Mouse (Mus musculus): ENCODE data around the gene Trim44. TPM values are rescaled to one million over a fixed set of nuclear protein-coding genes. Genes with fewer than 3 reads are reported as not detected.

The Trim44 gene
- 100 to 1,000 TPM; 151 to 162 TPM for total RNA-seq (2021)
- long read RNA-seq, experiment 1, full-length matches to known transcripts = 6 of 107 reads
- long read RNA-seq, experiment 1, partial matches to known transcripts = 14 of 107 reads
- long read RNA-seq, experiment 1, other reads (novel, unspliced or antisense) = 87 of 107 reads
- long read RNA-seq, experiment 2, full-length matches to known transcripts = 7 of 120 reads
- long read RNA-seq, experiment 2, partial matches to known transcripts = 2 of 120 reads
- long read RNA-seq, experiment 2, other reads (novel, unspliced or antisense) = 111 of 120 reads

GRCm38 (mm10) chr2:102407363-102408184 lies at the start of gene Trim44:
Trim44 (minus strand) TSS chr2:102407828.
- no peak for DNase-seq (ENCODE audit: low spot score in 2 of 2)

- no peak for DNase-seq (ENCODE audit: low spot score in 2 of 2)
Measured at GRCm38 (mm10) chr2:102455126-102455525, 47.5 kb upstream of the Trim44 start.

GRCm38 (mm10) chr2:102453447-102453846 lies 45.8 kb upstream of the Trim44 start:
- DNase-seq (ENCODE audit: low spot score in 2 of 2) = peak in 1 of 2 experiments; percentile 54

GRCm38 (mm10) chr2:102451671-102452549 lies 44.3 kb upstream of the Trim44 start, which contains the start of gene Fjx1:
Fjx1 (minus strand) TSS chr2:102452499.
- peak in 1 of 2 experiments; percentile 70 for DNase-seq (ENCODE audit: low spot score in 2 of 2)

- DNase-seq (ENCODE audit: low spot score in 2 of 2) = peak; percentile 32 to 68
Measured at GRCm38 (mm10) chr2:102450761-102451670, 43.4 kb upstream of the Trim44 start.

- DNase-seq (ENCODE audit: low spot score in 2 of 2) = peak; percentile 52 to 59
Measured at GRCm38 (mm10) chr2:102450248-102450760, 42.7 kb upstream of the Trim44 start.

- DNase-seq (ENCODE audit: low spot score in 2 of 2) = peak in 1 of 2 experiments; percentile 21
Measured at GRCm38 (mm10) chr2:102449630-102450247, 42.1 kb upstream of the Trim44 start.

GRCm38 (mm10) chr2:102449056-102449455 lies 41.4 kb upstream of the Trim44 start:
- DNase-seq (ENCODE audit: low spot score in 2 of 2) = no peak

DNA sequence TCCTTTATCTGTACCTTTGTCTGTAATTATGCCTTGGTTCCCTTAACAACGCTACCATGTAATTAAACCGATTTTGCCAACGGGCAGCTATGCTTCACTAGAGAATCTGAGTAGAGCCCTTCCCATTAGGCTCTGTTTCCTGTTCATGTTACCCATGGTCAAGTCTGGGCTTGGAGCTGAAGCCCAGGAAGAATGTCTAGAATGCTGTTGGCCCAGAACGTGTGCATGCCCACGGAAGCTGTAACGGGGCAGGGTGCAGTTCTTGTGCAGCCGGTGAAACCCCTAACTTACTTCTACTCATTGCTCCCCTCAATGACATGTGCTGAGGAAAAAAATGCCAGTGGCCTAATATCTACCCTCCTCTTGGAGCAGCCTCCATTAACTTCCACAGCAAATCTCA lies 40.2 kb upstream of the Trim44 start:
- no peak for DNase-seq (ENCODE audit: low spot score in 2 of 2)

GRCm38 (mm10) chr2:102446851-102447250 lies 39.2 kb upstream of the Trim44 start:
- no peak for DNase-seq (ENCODE audit: low spot score in 2 of 2)

DNA sequence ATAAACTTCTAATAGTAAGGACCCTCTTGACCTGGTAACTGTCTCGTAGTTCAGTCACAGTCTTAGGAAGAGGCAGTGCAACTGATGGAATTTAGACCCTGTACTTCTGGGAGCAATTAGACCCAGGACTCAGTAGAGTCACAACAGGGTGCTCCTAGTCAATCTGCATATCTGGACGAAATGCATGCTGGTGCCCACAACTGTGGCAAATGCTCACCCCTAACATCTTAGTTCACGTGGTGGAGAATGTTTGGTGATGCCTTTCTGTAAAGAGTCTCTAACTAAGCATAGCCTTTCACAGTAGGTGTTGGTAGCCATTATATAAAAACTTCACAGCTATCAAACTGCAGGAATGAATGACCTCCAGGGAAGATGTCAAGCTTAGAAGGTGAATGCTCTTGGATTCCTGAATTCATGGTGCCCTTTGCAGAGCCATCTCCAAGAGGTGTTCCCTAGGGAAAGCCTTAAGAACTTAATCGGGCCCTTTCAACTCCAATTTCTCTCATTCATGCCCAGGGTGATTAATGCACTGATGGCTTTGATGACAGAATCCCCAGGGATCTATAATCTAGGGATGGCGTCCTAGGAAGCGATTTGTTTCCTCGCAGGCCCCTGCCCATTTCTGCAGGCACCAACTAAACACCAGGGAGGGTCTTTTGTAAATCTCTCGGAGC lies 29.9 kb upstream of the Trim44 start:
- DNase-seq (ENCODE audit: low spot score in 2 of 2) = no peak

DNA sequence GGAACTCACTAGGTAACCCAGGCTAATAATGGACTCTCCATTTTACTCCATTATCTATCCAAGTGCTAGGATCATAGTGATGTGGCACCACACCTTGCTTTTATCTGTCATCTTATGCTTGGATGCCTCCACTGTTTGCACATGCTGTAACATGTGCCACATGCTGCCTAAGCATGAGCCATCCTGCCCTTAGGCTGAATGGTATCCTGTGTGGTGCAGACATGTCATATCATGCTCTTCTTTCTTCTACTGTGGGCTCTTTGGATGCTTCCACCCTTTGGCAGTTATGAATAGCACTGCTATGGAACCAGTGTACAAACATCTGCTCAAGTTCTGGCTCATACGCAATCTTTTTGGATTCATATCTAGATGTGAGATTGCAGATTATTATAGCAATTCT lies 26.3 kb upstream of the Trim44 start:
- no peak for DNase-seq (ENCODE audit: low spot score in 2 of 2)

DNA sequence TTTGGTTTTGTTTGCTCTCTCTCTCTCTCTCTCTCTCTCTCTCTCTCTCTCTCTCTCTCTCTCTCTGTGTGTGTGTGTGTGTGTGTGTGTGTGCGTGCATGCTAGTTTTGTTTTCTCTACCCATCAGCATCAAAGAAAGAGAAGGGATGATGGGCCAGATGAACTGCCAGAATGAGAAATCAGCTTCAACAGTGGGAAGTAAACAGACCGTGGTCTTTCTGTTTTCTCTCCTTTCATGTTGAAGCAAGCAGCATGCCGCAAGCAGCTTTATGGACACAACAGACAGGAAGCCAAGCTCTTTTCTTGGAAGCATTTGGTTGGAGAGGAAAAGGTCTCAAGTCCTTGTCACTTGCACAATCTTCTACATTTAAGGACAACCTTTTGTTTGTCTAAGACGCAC lies 23.5 kb upstream of the Trim44 start:
- no peak for DNase-seq (ENCODE audit: low spot score in 2 of 2)

GRCm38 (mm10) chr2:102427974-102428373 lies 20.3 kb upstream of the Trim44 start:
- DNase-seq (ENCODE audit: low spot score in 2 of 2) = no peak

- no peak for DNase-seq (ENCODE audit: low spot score in 2 of 2)
Measured at GRCm38 (mm10) chr2:102426434-102426833, 18.8 kb upstream of the Trim44 start.

DNA sequence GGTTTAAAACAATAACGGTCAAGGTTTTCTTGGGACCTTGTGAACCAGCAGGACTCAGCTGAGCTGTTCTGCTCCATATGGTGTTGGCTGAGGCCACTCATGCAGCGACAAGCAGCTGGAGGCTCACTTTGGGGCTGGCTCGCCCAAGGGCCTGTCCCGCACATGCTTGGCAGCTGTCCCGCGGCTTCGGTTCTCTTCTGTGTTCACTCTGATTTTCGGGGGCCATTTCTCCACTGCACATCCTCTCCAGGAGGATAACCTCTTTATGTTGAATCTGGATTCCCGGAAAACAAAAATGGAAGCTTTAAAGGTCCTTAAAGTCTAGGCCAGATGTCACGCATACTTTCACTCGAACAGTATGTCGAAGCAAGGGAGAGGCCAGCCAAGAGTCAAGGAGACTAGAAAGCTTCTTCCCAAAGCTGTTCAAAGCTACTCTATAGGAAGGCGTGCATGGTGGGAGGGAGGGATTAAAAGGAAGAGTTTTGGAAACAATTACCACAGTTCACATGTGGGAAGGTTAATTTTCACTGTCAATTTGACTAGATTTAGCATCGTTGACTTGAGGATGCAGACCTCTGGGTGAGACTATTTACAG lies 8.6 kb upstream of the Trim44 start:
- DNase-seq (ENCODE audit: low spot score in 2 of 2) = no peak

DNA sequence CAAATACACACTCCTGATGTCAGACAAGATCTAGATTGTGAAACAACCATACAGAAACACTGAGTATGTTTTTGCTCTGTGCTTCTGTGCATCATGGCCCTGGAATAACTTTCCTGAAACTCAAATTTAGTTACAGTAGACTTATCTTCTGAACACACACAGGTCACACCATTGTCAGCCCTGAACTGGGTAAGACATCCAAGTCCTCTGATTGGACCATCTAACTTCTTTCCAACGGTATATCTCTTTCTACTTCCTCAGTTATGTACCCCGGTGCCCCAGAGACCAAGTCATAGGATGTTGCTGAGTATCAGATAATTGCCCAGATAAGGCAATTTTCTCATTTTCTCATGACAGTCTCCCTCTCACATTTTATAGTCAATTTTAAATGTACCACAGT lies 5.1 kb upstream of the Trim44 start:
- no peak for DNase-seq (ENCODE audit: low spot score in 2 of 2)

DNA sequence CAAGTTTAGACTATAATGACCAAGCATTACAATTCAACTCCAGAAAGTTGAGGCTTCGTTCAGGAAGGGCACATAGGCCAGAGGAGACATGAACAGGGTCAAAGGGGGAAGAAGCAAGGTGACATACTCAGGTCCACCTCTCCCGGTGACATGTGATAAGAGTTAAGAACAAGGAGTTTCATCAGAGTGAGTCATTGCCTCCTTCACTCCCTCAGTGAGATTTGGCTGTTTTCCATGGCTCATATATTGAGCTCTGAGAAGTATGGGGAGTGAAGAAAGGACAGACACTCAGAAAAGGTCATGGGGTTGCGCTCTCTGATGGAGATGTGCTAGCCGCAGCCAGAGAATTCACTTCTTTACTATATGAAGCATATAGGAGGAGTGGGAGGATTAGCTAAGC lies 3.0 kb upstream of the Trim44 start:
- no peak for DNase-seq (ENCODE audit: low spot score in 2 of 2)

GRCm38 (mm10) chr2:102409741-102410140 lies 2.1 kb upstream of the Trim44 start:
- no peak for DNase-seq (ENCODE audit: low spot score in 2 of 2)

All from layer of hippocampus, postnatal 14 days (tissue).